Mouse (Mus musculus) mature B cell (primary cell): ENCODE results near the gene Fam186b.

ENCODE experiments used
- in situ Hi-C: fragments of 300-500 bp; cut with MboI; formaldehyde crosslinking; loops from 2 replicates; pipeline ENCODE4 v1.14.3; 2019

Fam186b gene

GRCm38 (mm10) chr15:99320168-99320674 lies 24.5 kb upstream of the Fam186b start:
- in situ Hi-C loops: no loop called here

- in situ Hi-C loops: no loop called here
These were observed 23.8 kb upstream of the Fam186b start for GRCm38 (mm10) chr15:99319411-99319871.

DNA sequence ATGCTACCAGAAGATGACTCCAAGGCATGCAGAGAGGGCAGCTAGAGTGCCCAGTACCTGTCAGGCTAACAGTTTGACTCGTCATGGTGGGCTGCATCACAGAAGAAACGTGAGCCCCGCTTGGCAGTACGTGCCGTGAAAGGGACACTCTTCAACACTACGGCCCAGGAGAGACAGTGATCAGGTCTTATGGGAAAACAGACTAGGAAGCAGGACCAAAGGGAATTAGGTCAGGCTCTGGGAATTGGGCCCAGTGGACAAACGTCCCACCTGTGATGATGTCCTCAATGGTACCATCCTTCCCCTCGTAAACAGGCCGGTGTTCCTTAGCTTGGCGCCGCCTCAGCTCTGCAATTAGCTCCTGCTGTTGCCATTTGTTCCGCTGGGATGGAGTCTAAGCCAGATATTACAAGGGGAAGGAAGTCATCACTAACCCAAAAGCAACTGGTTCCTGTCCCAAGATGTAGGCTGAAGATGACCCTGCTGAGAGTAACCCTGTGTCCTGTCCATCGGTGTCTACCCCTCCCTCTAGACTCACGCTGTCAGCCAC lies 23.2 kb upstream of the Fam186b start:
- in situ Hi-C loops: no loop called here

DNA sequence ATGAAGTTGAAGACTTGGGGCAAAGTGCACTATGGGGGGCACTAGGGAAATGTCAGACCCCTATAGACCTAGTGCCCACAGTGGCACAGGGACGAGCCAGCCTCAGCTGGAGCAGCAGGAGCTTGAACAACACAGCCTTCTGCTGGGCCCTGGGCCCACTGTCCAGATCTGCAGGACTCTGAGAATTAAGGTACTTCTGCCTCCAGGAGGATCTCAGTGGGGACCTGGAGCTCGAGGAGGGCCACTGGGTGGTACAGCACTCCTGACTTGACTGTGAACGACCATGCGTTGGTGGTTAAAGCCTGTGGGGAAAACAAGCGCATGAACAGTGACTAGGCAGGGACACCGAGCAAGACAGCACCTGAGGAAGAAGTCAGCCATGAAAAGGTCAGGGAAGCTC lies 22.4 kb upstream of the Fam186b start:
- in situ Hi-C loops: no loop called here

DNA sequence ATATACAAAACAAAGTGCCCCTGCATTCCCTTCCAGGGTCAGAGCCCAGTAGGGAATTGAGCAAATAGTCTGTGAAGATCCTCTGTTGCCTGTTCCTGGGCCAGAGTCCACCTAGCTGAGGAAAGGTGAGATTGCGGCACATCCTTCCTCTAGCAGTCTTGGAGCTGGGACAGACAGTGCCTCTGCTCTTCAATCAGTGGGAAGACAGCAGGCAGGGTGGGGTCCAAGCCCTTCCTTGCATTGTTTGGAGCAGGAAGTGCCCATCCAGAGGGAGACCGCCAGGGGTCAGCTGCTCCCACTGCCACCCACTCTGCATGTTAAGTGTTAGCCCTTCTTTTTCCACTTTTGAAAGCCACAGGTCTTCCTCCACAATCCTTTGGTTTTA lies 21.6 kb upstream of the Fam186b start:
- in situ Hi-C loops: no loop called here

GRCm38 (mm10) chr15:99316314-99317266 lies 20.9 kb upstream of the Fam186b start:
- in situ Hi-C loops: no loop called here

GRCm38 (mm10) chr15:99314891-99315290 lies 19.2 kb upstream of the Fam186b start:
- in situ Hi-C loops: no loop called here

GRCm38 (mm10) chr15:99310617-99311016 lies 14.9 kb upstream of the Fam186b start:
- in situ Hi-C loops: no loop called here

GRCm38 (mm10) chr15:99309549-99309948 lies 13.9 kb upstream of the Fam186b start:
- in situ Hi-C loops: no loop called here

DNA sequence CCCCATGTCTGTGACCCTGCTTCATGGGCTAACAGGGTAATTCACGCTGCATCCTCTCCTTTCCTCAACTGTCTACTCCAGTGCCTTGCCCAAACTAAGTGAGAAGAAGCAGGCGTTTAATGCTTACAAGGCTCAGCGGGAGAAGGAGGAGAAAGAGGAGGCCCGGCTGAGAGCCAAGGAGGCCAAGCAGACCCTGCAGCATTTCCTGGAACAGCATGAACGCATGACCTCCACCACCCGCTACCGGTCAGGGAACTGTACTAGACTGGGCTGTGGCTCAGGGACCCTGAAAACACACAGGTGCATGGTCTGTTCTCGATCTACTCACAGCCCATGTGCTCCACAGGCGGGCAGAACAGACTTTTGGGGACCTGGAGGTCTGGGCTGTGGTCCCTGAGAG lies 11.8 kb upstream of the Fam186b start:
- in situ Hi-C loops: no loop called here

DNA sequence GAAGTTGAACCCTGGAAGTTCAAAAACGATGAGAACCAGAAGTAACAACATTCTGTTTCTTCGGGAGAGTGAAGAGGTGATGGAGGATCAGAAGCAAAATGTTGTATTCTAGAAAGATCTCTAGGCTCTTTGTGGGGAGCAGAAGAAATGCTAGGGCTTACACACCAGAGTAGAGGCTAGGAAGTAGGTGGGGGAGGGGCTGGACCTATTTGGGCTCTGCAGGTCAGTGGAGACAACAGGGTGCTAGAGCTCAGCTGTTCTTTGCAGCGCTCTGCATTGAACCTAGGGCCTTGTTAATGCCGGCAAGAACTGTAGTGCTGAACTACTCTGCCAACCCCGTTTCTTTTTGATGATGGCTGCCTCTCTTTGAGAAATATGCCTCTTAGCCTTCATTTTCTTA lies 525 bp upstream of the Fam186b start:
- in situ Hi-C loops: no loop called here

DNA sequence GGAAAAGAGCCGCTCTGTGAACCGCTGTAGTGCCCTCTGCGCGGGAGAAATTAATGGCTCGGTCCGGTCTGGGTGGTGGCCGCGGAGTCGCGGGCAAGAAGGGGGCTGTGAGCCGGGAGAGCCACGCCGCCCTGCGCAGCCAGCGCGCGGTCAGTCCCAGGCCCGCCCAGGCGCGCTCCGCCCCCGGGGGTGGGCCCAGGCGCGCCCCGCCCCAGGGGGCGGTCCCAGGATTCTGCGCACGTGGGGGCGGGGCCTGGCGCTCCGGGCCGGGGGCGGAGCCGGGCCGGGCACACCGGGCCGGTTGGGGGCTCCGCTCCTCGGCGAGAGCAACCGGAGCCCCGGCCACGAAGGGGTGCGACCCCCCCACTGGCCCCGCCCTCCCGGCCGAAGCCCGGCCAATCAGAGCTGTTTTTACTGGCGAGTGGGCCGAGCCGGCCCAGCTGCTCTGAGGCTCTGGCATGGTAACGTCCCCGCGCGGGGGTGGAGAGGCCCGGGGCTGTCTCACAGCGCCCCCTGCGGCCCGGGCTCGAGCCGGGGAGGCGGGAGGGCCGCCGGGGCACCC lies 794 bp downstream of the Fam186b start, which contains the start of gene Prpf40b:
Prpf40b (plus strand) TSS at position 275 of the 562 bp plus-strand sequence.
- in situ Hi-C loops: no loop called here

DNA sequence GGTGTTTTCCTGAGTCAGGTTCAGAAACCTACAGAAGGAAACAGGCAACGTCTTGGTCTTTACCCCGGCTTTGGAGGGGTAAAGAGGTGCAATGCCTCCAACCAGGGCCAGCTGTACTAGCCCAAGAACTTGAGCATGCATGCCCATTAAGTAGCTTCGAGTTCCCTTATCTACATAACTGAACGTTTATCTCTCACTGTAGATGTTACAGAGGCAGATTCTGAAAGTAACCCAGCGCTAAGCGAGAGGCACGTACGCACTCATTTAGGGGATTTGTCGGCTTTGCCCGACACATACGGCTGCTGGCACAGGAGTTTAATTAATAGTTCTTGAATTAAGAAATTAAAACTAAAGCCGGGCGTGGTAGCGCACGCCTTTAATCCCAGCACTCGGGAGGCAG lies 1.4 kb downstream of the Fam186b start:
- in situ Hi-C loops: no loop called here

- in situ Hi-C loops: no loop called here
These were observed 5.1 kb downstream of the Fam186b start for GRCm38 (mm10) chr15:99290586-99290985.

DNA sequence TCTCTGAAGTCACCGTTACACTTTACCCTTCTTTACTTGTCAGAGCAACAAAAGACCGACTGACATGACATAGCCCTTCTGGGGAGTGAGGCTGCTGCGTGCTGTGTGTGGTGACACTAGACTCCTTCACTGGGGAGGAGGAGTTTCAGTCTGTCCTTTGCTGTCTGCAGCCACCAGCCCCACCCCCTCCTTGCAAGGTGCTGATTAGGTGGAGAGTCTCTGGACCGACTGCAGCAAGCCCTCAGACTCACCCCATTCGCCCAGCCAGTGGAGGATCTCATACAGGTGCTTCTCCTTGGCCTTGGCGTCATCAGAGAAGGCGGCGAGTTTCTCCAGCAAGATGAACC lies 10.5 kb downstream of the Fam186b start:
- in situ Hi-C loops: no loop called here

GRCm38 (mm10) chr15:99284527-99285188 lies 11.0 kb downstream of the Fam186b start:
- in situ Hi-C loops: no loop called here

- in situ Hi-C loops: no loop called here
These were observed 12.2 kb downstream of the Fam186b start for GRCm38 (mm10) chr15:99283456-99283855.

DNA sequence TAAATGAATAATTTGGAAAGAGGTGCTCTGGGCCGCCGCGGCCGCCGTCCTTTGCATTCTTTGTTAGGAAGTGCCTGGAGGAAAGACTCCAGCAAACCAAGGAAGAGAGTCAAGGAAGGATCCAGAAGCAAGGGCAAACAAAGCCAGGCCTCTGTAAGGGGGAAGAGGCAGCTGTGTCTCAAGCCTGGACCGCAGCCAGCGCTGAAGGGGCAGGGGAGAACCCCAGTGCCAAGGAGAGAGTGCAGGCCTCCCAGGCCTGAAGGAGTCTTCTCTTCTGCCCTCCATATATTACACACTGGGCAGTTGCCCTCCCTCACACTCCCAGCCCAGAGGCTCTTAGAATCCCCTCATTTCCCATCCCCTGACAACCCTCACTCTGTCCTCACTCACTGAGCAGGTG lies 17.4 kb downstream of the Fam186b start:
- in situ Hi-C loops: no loop called here

DNA sequence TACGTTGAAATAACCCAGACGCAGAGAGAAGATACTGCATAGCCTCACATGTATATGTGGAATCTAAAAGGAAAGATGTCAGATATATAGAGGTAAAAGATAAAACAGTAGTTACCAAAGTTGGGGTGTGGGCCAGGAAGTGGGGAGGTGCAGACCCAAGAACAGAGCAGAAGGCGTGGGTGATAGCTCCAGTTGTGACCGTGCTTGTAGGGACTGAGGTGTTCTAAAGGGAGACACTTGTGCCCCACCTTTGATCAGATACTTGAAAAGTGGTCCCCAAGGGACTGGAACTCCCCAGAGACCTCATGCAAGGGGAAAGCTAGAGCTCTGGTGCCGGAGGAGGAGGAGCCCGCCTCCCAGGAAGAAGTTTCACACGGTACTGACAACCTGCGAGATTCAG lies 19.6 kb downstream of the Fam186b start:
- in situ Hi-C loops: no loop called here

- in situ Hi-C loops: no loop called here
These were observed 30.0 kb downstream of the Fam186b start for GRCm38 (mm10) chr15:99265679-99266078.

DNA sequence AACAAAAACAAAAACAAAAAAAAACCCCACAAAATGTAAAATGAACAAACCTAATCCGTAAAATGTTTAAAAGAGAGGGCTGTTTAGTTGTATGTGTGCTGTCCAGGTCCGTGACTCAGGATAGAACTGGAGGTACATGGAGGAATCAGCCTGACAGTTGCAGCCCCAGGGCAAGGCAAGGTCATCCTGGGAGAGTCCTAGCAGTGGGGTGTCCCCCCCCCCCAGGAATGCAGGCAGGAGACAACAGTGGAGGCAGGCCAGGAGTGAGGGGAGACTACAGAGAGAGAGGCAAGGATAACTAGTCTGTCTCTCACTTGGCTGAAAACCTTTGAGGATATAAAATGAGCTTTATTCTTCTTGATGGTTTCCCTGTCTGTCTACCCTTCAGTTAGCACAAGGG lies 31.3 kb downstream of the Fam186b start:
- in situ Hi-C loops: no loop called here

GRCm38 (mm10) chr15:99262702-99263101 lies 33.0 kb downstream of the Fam186b start:
- in situ Hi-C loops: no loop called here
